Mouse (Mus musculus): Measurements from ENCODE around the gene 2810459M11Rik. TPM values are rescaled to one million over a fixed set of nuclear protein-coding genes. Genes with fewer than 3 reads are reported as not detected.

The 2810459M11Rik gene
- polyA plus RNA-seq, 1 experiment = 0.40 TPM

GRCm38 (mm10) chr1:86040131-86040530, 5.5 kb upstream of the 2810459M11Rik start:
- Histone ChIP-seq H3K27ac (replicated peaks; ENCODE audit: low read depth, low read length) (no peak overlapping the region), H3K4me1 (ENCODE audit: control insufficient read depth, insufficient read depth, insufficient read length, low read length) (peaks cover 4% of the 10 kb centered on the region; the same call in 1 of the 2 replicates), H3K4me3 (ENCODE audit: insufficient read depth, low read depth, low read length) (no peak overlapping the region)

- H3K4me1 ChIP-seq (ENCODE audit: control insufficient read depth, insufficient read depth, insufficient read length, low read length) = peaks cover 4% of the 10 kb centered on the region; the same call in 1 of the 2 replicates
Measured at GRCm38 (mm10) chr1:86040817-86041216, 4.8 kb upstream of the 2810459M11Rik start.

GRCm38 (mm10) chr1:86045056-86045455, 607 bp upstream of the 2810459M11Rik start:
- Histone ChIP-seq H3K4me1 (ENCODE audit: control insufficient read depth, insufficient read depth, insufficient read length, low read length) (no peaks in the 10 kb centered on the region; the same call in none of the 2 replicates), H3K4me3 (ENCODE audit: insufficient read depth, low read depth, low read length) (no peak overlapping the region), H3K27ac (replicated peaks; ENCODE audit: low read depth, low read length) (no peak overlapping the region)

More at GRCm38 (mm10) chr1:86040817-86041216, 4.8 kb upstream of the 2810459M11Rik start:
- H3K27ac ChIP-seq (replicated peaks; ENCODE audit: low read depth, low read length) = no peak overlapping the region
- H3K4me3 ChIP-seq (ENCODE audit: insufficient read depth, low read depth, low read length) = no peak overlapping the region

- Histone ChIP-seq H3K4me3 (ENCODE audit: insufficient read depth, low read depth, low read length) (peak overlapping the region; percentile 59), H3K4me1 (ENCODE audit: control insufficient read depth, insufficient read depth, insufficient read length, low read length) (no peaks in the 10 kb centered on the region; the same call in none of the 2 replicates), H3K27ac (replicated peaks; ENCODE audit: low read depth, low read length) (no peak overlapping the region)
Measured at GRCm38 (mm10) chr1:86046833-86047563, 1.3 kb downstream of the 2810459M11Rik start.

GRCm38 (mm10) chr1:86048231-86048630, 2.6 kb downstream of the 2810459M11Rik start:
- Histone ChIP-seq H3K4me3 (ENCODE audit: insufficient read depth, low read depth, low read length) (no peak overlapping the region), H3K4me1 (ENCODE audit: control insufficient read depth, insufficient read depth, insufficient read length, low read length) (no peaks in the 10 kb centered on the region; the same call in none of the 2 replicates)

GRCm38 (mm10) chr1:86048744-86049143, 3.1 kb downstream of the 2810459M11Rik start:
- no peak overlapping the region for H3K4me3 ChIP-seq (ENCODE audit: insufficient read depth, low read depth, low read length)
- H3K4me1 ChIP-seq (ENCODE audit: control insufficient read depth, insufficient read depth, insufficient read length, low read length) = no peaks in the 10 kb centered on the region; the same call in none of the 2 replicates
- H3K27ac ChIP-seq (replicated peaks; ENCODE audit: low read depth, low read length) = no peak overlapping the region

More at GRCm38 (mm10) chr1:86048231-86048630, 2.6 kb downstream of the 2810459M11Rik start:
- H3K27ac ChIP-seq (replicated peaks; ENCODE audit: low read depth, low read length) = no peak overlapping the region

GRCm38 (mm10) chr1:86053198-86053921, 7.7 kb downstream of the 2810459M11Rik start:
- Histone ChIP-seq H3K4me1 (ENCODE audit: control insufficient read depth, insufficient read depth, insufficient read length, low read length) (no peaks in the 10 kb centered on the region), H3K4me3 (ENCODE audit: insufficient read depth, low read depth, low read length) (no peak overlapping the region), H3K27ac (replicated peaks; ENCODE audit: low read depth, low read length) (no peak overlapping the region)

GRCm38 (mm10) chr1:86054943-86055342, 9.3 kb downstream of the 2810459M11Rik start:
- Histone ChIP-seq H3K4me3 (ENCODE audit: insufficient read depth, low read depth, low read length) (no peak overlapping the region), H3K27ac (replicated peaks; ENCODE audit: low read depth, low read length) (no peak overlapping the region), H3K4me1 (ENCODE audit: control insufficient read depth, insufficient read depth, insufficient read length, low read length) (no peaks in the 10 kb centered on the region)

- no peaks in the 10 kb centered on the region for H3K4me1 ChIP-seq (ENCODE audit: control insufficient read depth, insufficient read depth, insufficient read length, low read length)
- no peak overlapping the region for H3K27ac ChIP-seq (replicated peaks; ENCODE audit: low read depth, low read length)
- H3K4me3 ChIP-seq (ENCODE audit: insufficient read depth, low read depth, low read length) = no peak overlapping the region
Measured at GRCm38 (mm10) chr1:86056284-86056683, 10.6 kb downstream of the 2810459M11Rik start.

- H3K27ac ChIP-seq (replicated peaks; ENCODE audit: low read depth, low read length) = 0 out of 2 replicates have a peak overlapping the region, but pooled peaks have one; percentile 23
- peak overlapping the region; percentile 64 for H3K4me3 ChIP-seq (ENCODE audit: insufficient read depth, low read depth, low read length)
- no peaks in the 10 kb centered on the region for H3K4me1 ChIP-seq (ENCODE audit: control insufficient read depth, insufficient read depth, insufficient read length, low read length)
Measured at GRCm38 (mm10) chr1:86058856-86059769, 13.4 kb downstream of the 2810459M11Rik start.

- no peak overlapping the region for H3K27ac ChIP-seq (replicated peaks; ENCODE audit: low read depth, low read length)
- no peak overlapping the region for H3K4me3 ChIP-seq (ENCODE audit: insufficient read depth, low read depth, low read length)
- H3K4me1 ChIP-seq (ENCODE audit: control insufficient read depth, insufficient read depth, insufficient read length, low read length) = peaks cover 4% of the 10 kb centered on the region; the same call in 1 of the 2 replicates
Measured at GRCm38 (mm10) chr1:86062523-86062922, 16.9 kb downstream of the 2810459M11Rik start.

- Histone ChIP-seq H3K27ac (replicated peaks; ENCODE audit: low read depth, low read length) (peak within 1 kb of the TSS; percentile 95), H3K4me3 (ENCODE audit: insufficient read depth, low read depth, low read length) (peak within 1 kb of the TSS; percentile 84), H3K4me1 (ENCODE audit: control insufficient read depth, insufficient read depth, insufficient read length, low read length) (peaks cover 4% of the 10 kb centered on the region; the same call in 1 of the 2 replicates)
Measured at GRCm38 (mm10) chr1:86064271-86064991, 18.8 kb downstream of the 2810459M11Rik start, which contains the start of gene Psmd1. TSS of gene Psmd1 (plus strand) at chr1:86064387.

- Histone ChIP-seq H3K4me3 (ENCODE audit: insufficient read depth, low read depth, low read length) (no peak overlapping the region), H3K4me1 (ENCODE audit: control insufficient read depth, insufficient read depth, insufficient read length, low read length) (no peaks in the 10 kb centered on the region), H3K27ac (replicated peaks; ENCODE audit: low read depth, low read length) (no peak overlapping the region)
Measured at GRCm38 (mm10) chr1:86076565-86076964, 30.9 kb downstream of the 2810459M11Rik start.

GRCm38 (mm10) chr1:86094413-86094812, 48.8 kb downstream of the 2810459M11Rik start:
- H3K4me3 ChIP-seq (ENCODE audit: insufficient read depth, low read depth, low read length) = no peak overlapping the region
- no peaks in the 10 kb centered on the region for H3K4me1 ChIP-seq (ENCODE audit: control insufficient read depth, insufficient read depth, insufficient read length, low read length)
- no peak overlapping the region for H3K27ac ChIP-seq (replicated peaks; ENCODE audit: low read depth, low read length)

Data from brown adipose tissue, adult 24 weeks (tissue).